Mouse (Mus musculus): ENCODE results near the gene Tenm3.

DNA sequence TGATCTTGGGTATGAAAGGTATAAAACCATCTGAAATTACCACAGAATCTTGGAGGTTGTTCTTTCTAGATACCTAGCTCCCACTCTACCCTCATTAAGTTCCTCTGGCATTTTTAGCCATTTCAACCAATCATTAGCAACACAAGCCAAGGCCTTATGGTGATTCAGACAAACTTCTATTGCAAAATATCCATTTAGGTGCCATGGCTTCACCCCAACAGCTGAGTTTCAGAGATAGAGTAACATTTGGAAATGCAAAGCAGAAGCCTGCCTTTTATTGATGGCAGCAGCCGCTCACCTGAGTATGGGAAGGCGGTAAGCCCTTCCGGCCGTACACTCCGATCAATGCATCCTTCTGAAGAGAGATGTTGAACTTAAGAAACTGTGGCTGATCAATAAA is 494.9 kb downstream of the Tenm3 start:
- TF ChIP-seq CTCF (IDR thresholded peaks at IDR 0.05; ENCODE audit: extremely low read depth, insufficient read depth, low read length) (no peak), POLR2A (IDR thresholded peaks at IDR 0.05; ENCODE audit: extremely low read depth, insufficient read depth, low read length) (no peak)
